ENCODE assay signal across 31 mouse cellular contexts in genomic region chr12:31222282-31222681, GRCm38 (mm10). TPM values are rescaled to one million over a fixed set of nuclear protein-coding genes. Genes with fewer than 3 reads are reported as not detected.
A peak's percentile ranks its signal among the peaks of the same experiment; 100 is the strongest.
DNase-seq lines count a peak whose midpoint lies in the region; ATAC-seq lines count a peak whose summit lies in the region.
"Had no signal": no experiment of that assay in that cellular context is flagged by ENCODE, and none has a peak within 500 bp of the region (broad histone marks: within the 10 kb centered on the region; RNA-seq: fewer than 3 reads in every experiment).

No protein-coding gene starts in this region.

- no peak for DNase-seq in kidney, adult 9 months
- DNase-seq in midbrain, embryonic 11.5 days (ENCODE audit: low spot score, missing footprints): peak; percentile 69
- no peak for DNase-seq in embryonic facial prominence, embryonic 10.5 days (ENCODE audit: low spot score)
- no peak for DNase-seq in cerebellum, postnatal 25 days
- DNase-seq: adrenal gland, postnatal 25 days; B cell, adult 2 months; cerebellum, adult 11-12 months; cerebellum, adult 8-10 months; cerebellum, postnatal 10 days; gastrocnemius, postnatal 10 days; gastrocnemius, postnatal 36 days; heart, postnatal 10 days; heart, postnatal 36 days had no signal

- no peak overlapping the region for H3K4me3 ChIP-seq in forebrain, embryonic 12.5 days (replicated peaks)
- no peak overlapping the region for H3K4me3 ChIP-seq in forebrain, embryonic 15.5 days
- H3K4me3 ChIP-seq in kidney, embryonic 15.5 days (replicated peaks): no peak overlapping the region
- H3K4me3 ChIP-seq in midbrain, embryonic 11.5 days (ENCODE audit: low read depth, low read length): no peak overlapping the region
- H3K4me3 ChIP-seq in midbrain, embryonic 16.5 days (ENCODE audit: low read depth, low read length): no peak overlapping the region
- no peak overlapping the region for H3K4me3 ChIP-seq in embryonic facial prominence, embryonic 10.5 days
- H3K4me3 ChIP-seq: embryonic facial prominence, embryonic 12.5 days; embryonic facial prominence, embryonic 15.5 days; heart, embryonic 12.5 days; heart, embryonic 15.5 days; hindbrain, embryonic 10.5 days; hindbrain, embryonic 13.5 days; intestine, embryonic 15.5 days had no signal

- no peak overlapping the region for H3K4me2 ChIP-seq in forebrain, embryonic 12.5 days
- no peak overlapping the region for H3K4me2 ChIP-seq in forebrain, embryonic 15.5 days (replicated peaks)
- no peak overlapping the region for H3K4me2 ChIP-seq in kidney, embryonic 15.5 days
- H3K4me2 ChIP-seq in midbrain, embryonic 11.5 days: no peak overlapping the region
- no peak overlapping the region for H3K4me2 ChIP-seq in midbrain, embryonic 16.5 days (ENCODE audit: low read length)
- H3K4me2 ChIP-seq: embryonic facial prominence, embryonic 12.5 days; embryonic facial prominence, embryonic 15.5 days; heart, embryonic 12.5 days; heart, embryonic 15.5 days; hindbrain, embryonic 13.5 days; intestine, embryonic 15.5 days had no signal

- no peaks in the 10 kb centered on the region for H3K9me3 ChIP-seq in forebrain, embryonic 12.5 days
- H3K9me3 ChIP-seq in forebrain, embryonic 15.5 days: no peaks in the 10 kb centered on the region
- no peaks in the 10 kb centered on the region for H3K9me3 ChIP-seq in kidney, embryonic 15.5 days (replicated peaks)
- H3K9me3 ChIP-seq in midbrain, embryonic 11.5 days (ENCODE audit: control insufficient read depth, low read length): no peaks in the 10 kb centered on the region
- no peaks in the 10 kb centered on the region for H3K9me3 ChIP-seq in midbrain, embryonic 16.5 days (replicated peaks; ENCODE audit: control insufficient read depth, low read length, poor library complexity, severe bottlenecking)
- no peaks in the 10 kb centered on the region for H3K9me3 ChIP-seq in embryonic facial prominence, embryonic 10.5 days
- H3K9me3 ChIP-seq: embryonic facial prominence, embryonic 12.5 days; embryonic facial prominence, embryonic 15.5 days; G1E; heart, embryonic 12.5 days; heart, embryonic 15.5 days; hindbrain, embryonic 10.5 days; hindbrain, embryonic 13.5 days; intestine, embryonic 15.5 days had no signal

- H3K36me3 ChIP-seq in forebrain, embryonic 12.5 days (replicated peaks): no peaks in the 10 kb centered on the region
- H3K36me3 ChIP-seq in forebrain, embryonic 15.5 days: no peaks in the 10 kb centered on the region
- no peaks in the 10 kb centered on the region for H3K36me3 ChIP-seq in kidney, embryonic 15.5 days
- H3K36me3 ChIP-seq in midbrain, embryonic 11.5 days (ENCODE audit: control insufficient read depth, insufficient read depth, low read length): no peaks in the 10 kb centered on the region
- H3K36me3 ChIP-seq in midbrain, embryonic 16.5 days (ENCODE audit: control insufficient read depth, insufficient read depth, low read length): no peaks in the 10 kb centered on the region
- H3K36me3 ChIP-seq in embryonic facial prominence, embryonic 10.5 days (replicated peaks): no peaks in the 10 kb centered on the region
- H3K36me3 ChIP-seq: embryonic facial prominence, embryonic 12.5 days; embryonic facial prominence, embryonic 15.5 days; G1E; heart, embryonic 12.5 days; heart, embryonic 15.5 days; hindbrain, embryonic 10.5 days; hindbrain, embryonic 13.5 days; intestine, embryonic 15.5 days had no signal

- peaks cover 19% of the 10 kb centered on the region; the same call in 1 of the 2 replicates for H3K27me3 ChIP-seq in forebrain, embryonic 12.5 days
- H3K27me3 ChIP-seq in forebrain, embryonic 15.5 days: no peaks in the 10 kb centered on the region
- no peaks in the 10 kb centered on the region for H3K27me3 ChIP-seq in kidney, embryonic 15.5 days
- no peaks in the 10 kb centered on the region for H3K27me3 ChIP-seq in midbrain, embryonic 11.5 days (ENCODE audit: control insufficient read depth, insufficient read depth, low read length)
- no peaks in the 10 kb centered on the region for H3K27me3 ChIP-seq in midbrain, embryonic 16.5 days (ENCODE audit: control insufficient read depth, insufficient read depth, low read depth, low read length)
- 0 out of 2 replicates have a peak, but pooled peaks cover 13% of the 10 kb centered on the region for H3K27me3 ChIP-seq in embryonic facial prominence, embryonic 10.5 days (replicated peaks; ENCODE audit: low read depth, poor library complexity, severe bottlenecking)
- H3K27me3 ChIP-seq: CH12.LX; embryonic facial prominence, embryonic 12.5 days; embryonic facial prominence, embryonic 15.5 days; heart, embryonic 12.5 days; heart, embryonic 15.5 days; hindbrain, embryonic 13.5 days; intestine, embryonic 15.5 days had no signal

- peaks cover 8% of the 10 kb centered on the region; the same call in 1 of the 2 replicates for H3K4me1 ChIP-seq in forebrain, embryonic 12.5 days
- peaks cover 2% of the 10 kb centered on the region; the same call in 1 of the 2 replicates for H3K4me1 ChIP-seq in forebrain, embryonic 15.5 days
- H3K4me1 ChIP-seq in kidney, embryonic 15.5 days: peaks cover 25% of the 10 kb centered on the region
- H3K4me1 ChIP-seq in midbrain, embryonic 11.5 days (ENCODE audit: control insufficient read depth, insufficient read depth, low read length): no peaks in the 10 kb centered on the region
- H3K4me1 ChIP-seq in midbrain, embryonic 16.5 days (ENCODE audit: control insufficient read depth, insufficient read depth, low read length): no peaks in the 10 kb centered on the region
- H3K4me1 ChIP-seq in embryonic facial prominence, embryonic 10.5 days: peaks cover 25% of the 10 kb centered on the region
- H3K4me1 ChIP-seq: hindbrain, embryonic 13.5 days had no signal

- H3K27ac ChIP-seq in forebrain, embryonic 12.5 days: no peak overlapping the region
- H3K27ac ChIP-seq in forebrain, embryonic 15.5 days (replicated peaks): no peak overlapping the region
- peak overlapping the region; percentile 48; the same call in 1 of the 2 replicates for H3K27ac ChIP-seq in kidney, embryonic 15.5 days
- no peak overlapping the region for H3K27ac ChIP-seq in midbrain, embryonic 11.5 days (ENCODE audit: low read depth, low read length)
- no peak overlapping the region for H3K27ac ChIP-seq in midbrain, embryonic 16.5 days (ENCODE audit: low read length)
- H3K27ac ChIP-seq in embryonic facial prominence, embryonic 10.5 days (replicated peaks): peak overlapping the region; percentile 48; the same call in 1 of the 2 replicates
- H3K27ac ChIP-seq: embryonic facial prominence, embryonic 12.5 days; embryonic facial prominence, embryonic 15.5 days; heart, embryonic 15.5 days; hindbrain, embryonic 10.5 days; hindbrain, embryonic 13.5 days; intestine, embryonic 15.5 days had no signal

- 11% methylated on average over 2 of the region's 2 CpGs for WGBS in forebrain, embryonic 12.5 days
- 5% methylated on average over 2 of the region's 2 CpGs for WGBS in forebrain, embryonic 15.5 days
- WGBS in kidney, embryonic 15.5 days: 47% methylated on average over 2 of the region's 2 CpGs
- 42% methylated on average over 2 of the region's 2 CpGs for WGBS in midbrain, embryonic 11.5 days
- 24% methylated on average over 2 of the region's 2 CpGs for WGBS in midbrain, embryonic 16.5 days
- whole genome bisulfite sequencing in embryonic facial prominence, embryonic 10.5 days: 34% methylated on average over 2 of the region's 2 CpGs

- ATAC-seq in forebrain, embryonic 12.5 days (ENCODE audit: low FRiP score): 0 out of 2 replicates have a peak, but pooled peaks have one; percentile 41
- ATAC-seq in forebrain, embryonic 15.5 days (replicated peaks): no peak
- no peak for ATAC-seq in kidney, embryonic 15.5 days (replicated peaks; ENCODE audit: low FRiP score)
- no peak for ATAC-seq in midbrain, embryonic 11.5 days (ENCODE audit: low FRiP score)
- no peak for ATAC-seq in midbrain, embryonic 16.5 days
- ATAC-seq: activated CD4-positive, CD25-positive, alpha-beta regulatory T cell, adult 4 months; hindbrain, embryonic 16.5 days; intestine, embryonic 15.5 days had no signal

- no peak overlapping the region for H3K9ac ChIP-seq in forebrain, embryonic 12.5 days
- no peak overlapping the region for H3K9ac ChIP-seq in forebrain, embryonic 15.5 days (replicated peaks)
- H3K9ac ChIP-seq in kidney, embryonic 15.5 days: no peak overlapping the region
- no peak overlapping the region for H3K9ac ChIP-seq in midbrain, embryonic 11.5 days (ENCODE audit: low read length)
- no peak overlapping the region for H3K9ac ChIP-seq in midbrain, embryonic 16.5 days (ENCODE audit: low read depth, low read length)
- H3K9ac ChIP-seq: embryonic facial prominence, embryonic 12.5 days; embryonic facial prominence, embryonic 15.5 days; heart, embryonic 12.5 days; heart, embryonic 15.5 days; hindbrain, embryonic 13.5 days; intestine, embryonic 15.5 days had no signal

RNA-seq across cellular contexts. Expression of gene Gm6993, which starts 18.3 kb away (rescaled TPM):
- polyA plus RNA-seq in forebrain, embryonic 12.5 days (2016; fragmentation: Nextera tagmentation; extraction: Ambion mirVana): not detected in 2 replicates
- not detected in 2 replicates for polyA plus RNA-seq in forebrain, embryonic 15.5 days (2015; fragmentation: Nextera tagmentation; extraction: Ambion mirVana)
- not detected in 2 replicates for polyA plus RNA-seq in kidney, embryonic 15.5 days (2015; fragmentation: Nextera tagmentation; extraction: Ambion mirVana)
- not detected in 2 replicates for polyA plus RNA-seq in midbrain, embryonic 11.5 days (2014; fragmentation: Nextera tagmentation; extraction: Ambion mirVana)
- polyA plus RNA-seq in midbrain, embryonic 16.5 days (2015; fragmentation: Nextera tagmentation; extraction: Ambion mirVana): not detected in 2 replicates
- not detected in 2 replicates for polyA plus RNA-seq in embryonic facial prominence, embryonic 10.5 days (2016; fragmentation: Nextera tagmentation; extraction: Ambion mirVana)
- polyA plus RNA-seq: activated CD4-positive, CD25-positive, alpha-beta regulatory T cell, adult 4 months; brain, embryonic 14.5 days; embryonic facial prominence, embryonic 12.5 days; embryonic facial prominence, embryonic 15.5 days; forebrain, embryonic 11.5 days; forebrain, embryonic 16.5 days; G1E; heart, embryonic 12.5 days; heart, embryonic 15.5 days; hindbrain, embryonic 10.5 days; hindbrain, embryonic 13.5 days; hindbrain, embryonic 16.5 days; intestine, embryonic 15.5 days had no signal

RNA-seq across cellular contexts. Expression of gene Lamb1, which starts 42.8 kb away (rescaled TPM):
- polyA plus RNA-seq in forebrain, embryonic 12.5 days (2016; fragmentation: Nextera tagmentation; extraction: Ambion mirVana): 25.7 and 26.1 TPM in 2 replicates
- polyA plus RNA-seq in forebrain, embryonic 15.5 days (2015; fragmentation: Nextera tagmentation; extraction: Ambion mirVana): 18.3 and 19.1 TPM in 2 replicates
- polyA plus RNA-seq in kidney, embryonic 15.5 days (2015; fragmentation: Nextera tagmentation; extraction: Ambion mirVana): 134 and 144 TPM in 2 replicates
- polyA plus RNA-seq in midbrain, embryonic 11.5 days (2014; fragmentation: Nextera tagmentation; extraction: Ambion mirVana): 17.3 and 18.5 TPM in 2 replicates
- polyA plus RNA-seq in midbrain, embryonic 16.5 days (2015; fragmentation: Nextera tagmentation; extraction: Ambion mirVana): 13.2 and 14.8 TPM in 2 replicates
- polyA plus RNA-seq in embryonic facial prominence, embryonic 10.5 days (2016; fragmentation: Nextera tagmentation; extraction: Ambion mirVana): 37.2 and 42.5 TPM in 2 replicates
- polyA plus RNA-seq: activated CD4-positive, CD25-positive, alpha-beta regulatory T cell, adult 4 months; G1E had no signal

Comparison
In these comparisons a context has a peak if more than half of its experiments do, and no peak if none do; other contexts are left out.
1. H3K27ac ChIP-seq: peak in kidney, embryonic 15.5 days (single experiment) and embryonic facial prominence, embryonic 10.5 days (single experiment); none in forebrain, embryonic 12.5 days (single experiment), forebrain, embryonic 15.5 days (single experiment), midbrain, embryonic 11.5 days (single experiment) and midbrain, embryonic 16.5 days (single experiment).